Mouse (Mus musculus): Measurements from ENCODE around the gene Hlf. TPM values are rescaled to one million over a fixed set of nuclear protein-coding genes. Genes with fewer than 3 reads are reported as not detected.

The Hlf gene
- 1.5 and 6.2 TPM in 2 replicates for polyA plus RNA-seq (2011; ENCODE audit: insufficient read depth, insufficient read length, low replicate concordance, missing spikeins)

DNA sequence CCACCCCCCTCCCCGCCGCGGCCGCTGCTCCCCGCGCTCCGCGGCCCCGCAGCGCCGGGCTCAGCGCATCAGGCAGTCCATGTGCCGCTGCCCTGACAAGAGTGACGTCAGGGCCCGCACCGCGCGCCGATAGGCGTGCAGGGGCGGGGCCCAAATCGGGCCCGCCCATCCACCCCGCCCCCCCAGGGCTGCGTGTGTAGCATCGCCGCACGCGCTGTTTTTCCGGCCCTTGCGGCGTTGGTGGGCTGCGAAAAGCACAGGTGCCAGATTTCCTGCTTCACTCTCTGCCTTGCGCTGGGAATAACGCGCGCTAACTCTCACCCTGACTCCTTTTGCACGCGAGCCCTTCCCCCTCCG lies at the start of gene Hlf:
TSS of gene Hlf (minus strand) at position 79 of the 357 bp plus-strand sequence.
- Histone ChIP-seq H3K4me1 (ENCODE audit: control insufficient read depth, insufficient read depth, low read length) (no peaks in the 10 kb centered on the region; the same call in 1 of the 2 replicates), H3K4me3 (replicated peaks; ENCODE audit: control insufficient read depth, low read depth, low read length) (peak within 1 kb of the TSS; percentile 35), H3K27ac (ENCODE audit: control insufficient read depth, insufficient read depth, low read depth, low read length, poor library complexity) (no peak within 1 kb of the TSS)
- TF ChIP-seq CTCF (IDR thresholded peaks at IDR 0.05; ENCODE audit: control insufficient read depth, insufficient read depth, low read length) (no peak), POLR2A (IDR thresholded peaks at IDR 0.05; ENCODE audit: borderline replicate concordance, control insufficient read depth, low read depth, low read length) (no peak)
- WGBS: 1% methylated on average over 40 of the region's 40 CpGs

GRCm38 (mm10) chr11:90438768-90439167 lies 48.1 kb upstream of the Hlf start:
- H3K4me3 ChIP-seq (replicated peaks; ENCODE audit: control insufficient read depth, low read depth, low read length): no peak overlapping the region
- WGBS: 87% methylated on average over 5 of the region's 5 CpGs
- H3K27ac ChIP-seq (ENCODE audit: control insufficient read depth, insufficient read depth, low read depth, low read length, poor library complexity): no peak overlapping the region
- TF ChIP-seq CTCF (IDR thresholded peaks at IDR 0.05; ENCODE audit: control insufficient read depth, insufficient read depth, low read length): no peak
- TF ChIP-seq POLR2A (IDR thresholded peaks at IDR 0.05; ENCODE audit: borderline replicate concordance, control insufficient read depth, low read depth, low read length): no peak
- H3K4me1 ChIP-seq (ENCODE audit: control insufficient read depth, insufficient read depth, low read length): no peaks in the 10 kb centered on the region

GRCm38 (mm10) chr11:90425207-90425525 lies 34.5 kb upstream of the Hlf start:
- H3K27ac ChIP-seq (ENCODE audit: control insufficient read depth, insufficient read depth, low read depth, low read length, poor library complexity): no peak overlapping the region
- H3K4me1 ChIP-seq (ENCODE audit: control insufficient read depth, insufficient read depth, low read length): no peaks in the 10 kb centered on the region
- TF ChIP-seq CTCF (IDR thresholded peaks at IDR 0.05; ENCODE audit: control insufficient read depth, insufficient read depth, low read length) (no peak), POLR2A (IDR thresholded peaks at IDR 0.05; ENCODE audit: borderline replicate concordance, control insufficient read depth, low read depth, low read length) (no peak)
- WGBS: 84% methylated on average over 4 of the region's 4 CpGs
- H3K4me3 ChIP-seq (replicated peaks; ENCODE audit: control insufficient read depth, low read depth, low read length): no peak overlapping the region

DNA sequence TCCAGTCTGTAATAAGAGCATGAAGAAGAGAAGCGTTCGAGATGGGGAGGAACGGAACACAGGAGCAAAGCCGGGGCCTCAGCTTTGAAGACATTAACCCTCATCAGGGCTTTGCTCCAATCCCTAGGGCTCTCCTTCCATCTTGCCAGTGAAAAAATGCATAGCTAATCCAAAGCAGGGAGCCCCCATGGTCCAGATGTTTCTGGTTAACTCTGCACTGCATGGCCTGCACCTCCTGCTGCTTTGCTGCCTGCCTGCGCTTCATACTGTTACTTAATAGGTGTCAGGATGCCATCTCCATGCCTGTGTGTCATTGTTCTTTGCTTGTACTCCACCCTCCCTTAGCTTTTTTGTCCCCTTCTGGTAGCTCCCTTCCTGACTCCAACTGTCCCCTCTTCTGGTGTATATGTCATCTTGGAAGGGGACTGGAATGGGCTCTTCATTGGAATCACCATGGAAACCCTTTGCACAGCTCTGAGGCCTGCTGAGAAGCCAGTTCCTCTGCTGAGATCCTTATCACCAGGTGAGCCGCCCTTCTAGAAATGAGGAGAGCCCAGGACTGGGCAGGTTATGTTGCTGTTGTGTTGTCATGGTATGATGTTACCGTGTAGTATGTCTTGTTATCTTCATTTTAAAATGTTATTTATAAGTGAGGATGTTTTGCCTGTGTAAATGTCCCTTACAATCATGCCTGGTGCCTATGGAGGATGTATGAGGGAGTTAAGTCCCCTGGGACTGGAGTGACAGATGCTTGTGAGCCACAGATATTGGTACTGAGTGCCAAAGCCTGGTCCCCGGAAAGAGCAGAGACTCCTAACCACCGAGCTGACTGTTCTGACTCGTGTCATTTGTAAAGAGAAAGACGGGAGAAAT lies 33.9 kb upstream of the Hlf start:
- Histone ChIP-seq H3K4me3 (replicated peaks; ENCODE audit: control insufficient read depth, low read depth, low read length) (no peak overlapping the region), H3K4me1 (ENCODE audit: control insufficient read depth, insufficient read depth, low read length) (no peaks in the 10 kb centered on the region), H3K27ac (ENCODE audit: control insufficient read depth, insufficient read depth, low read depth, low read length, poor library complexity) (no peak overlapping the region)
- 83% methylated on average over 11 of the region's 11 CpGs for WGBS
- TF ChIP-seq POLR2A (IDR thresholded peaks at IDR 0.05; ENCODE audit: borderline replicate concordance, control insufficient read depth, low read depth, low read length): no peak
- TF ChIP-seq CTCF (IDR thresholded peaks at IDR 0.05; ENCODE audit: control insufficient read depth, insufficient read depth, low read length): no peak

DNA sequence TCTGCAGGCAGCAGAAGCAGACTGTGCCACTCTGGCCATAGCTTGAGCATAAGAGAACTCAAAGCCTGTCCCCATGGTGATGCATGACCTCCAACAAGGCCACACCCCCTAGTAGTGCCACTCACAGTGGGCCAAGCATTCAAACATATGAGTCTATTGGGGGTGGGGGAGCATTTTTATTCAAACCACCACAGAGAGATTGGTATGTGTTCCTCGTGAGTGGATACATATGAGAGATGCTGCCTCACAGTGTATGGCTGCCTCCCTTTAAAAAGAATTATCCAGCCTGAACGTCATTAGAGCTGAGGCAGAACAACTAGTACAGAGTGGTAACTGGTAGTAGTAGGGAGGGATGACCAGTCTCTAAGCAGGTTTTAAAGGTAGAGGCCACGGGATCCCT lies 33.2 kb upstream of the Hlf start:
- Histone ChIP-seq H3K27ac (ENCODE audit: control insufficient read depth, insufficient read depth, low read depth, low read length, poor library complexity) (no peak overlapping the region), H3K4me1 (ENCODE audit: control insufficient read depth, insufficient read depth, low read length) (no peaks in the 10 kb centered on the region), H3K4me3 (replicated peaks; ENCODE audit: control insufficient read depth, low read depth, low read length) (no peak overlapping the region)
- no peak for TF ChIP-seq POLR2A (IDR thresholded peaks at IDR 0.05; ENCODE audit: borderline replicate concordance, control insufficient read depth, low read depth, low read length)
- 67% methylated on average over 3 of the region's 3 CpGs for WGBS

DNA sequence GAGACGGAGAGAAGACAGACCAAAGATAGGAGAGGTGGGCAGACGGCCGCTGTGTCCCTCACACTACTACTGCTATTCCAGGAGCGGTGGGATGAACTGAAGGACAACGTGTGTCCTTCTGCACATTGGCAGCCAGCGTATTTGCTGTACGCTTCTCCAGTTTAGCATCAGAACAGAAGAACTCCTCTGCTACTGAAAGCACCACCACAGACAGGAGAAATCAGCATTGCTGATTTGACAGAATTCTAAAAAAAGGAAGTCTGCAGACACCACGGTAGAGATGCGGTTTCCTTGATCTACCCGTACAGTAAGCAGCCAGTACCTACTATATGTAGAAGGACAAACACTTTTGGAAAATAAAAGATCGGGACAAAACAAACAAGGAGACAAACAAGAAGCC lies 29.0 kb upstream of the Hlf start:
- 17% methylated on average over 11 of the region's 11 CpGs for WGBS
- no peaks in the 10 kb centered on the region for H3K4me1 ChIP-seq (ENCODE audit: control insufficient read depth, insufficient read depth, low read length)
- no peak overlapping the region for H3K27ac ChIP-seq (ENCODE audit: control insufficient read depth, insufficient read depth, low read depth, low read length, poor library complexity)
- no peak for TF ChIP-seq CTCF (IDR thresholded peaks at IDR 0.05; ENCODE audit: control insufficient read depth, insufficient read depth, low read length)
- TF ChIP-seq POLR2A (IDR thresholded peaks at IDR 0.05; ENCODE audit: borderline replicate concordance, control insufficient read depth, low read depth, low read length): no peak
- H3K4me3 ChIP-seq (replicated peaks; ENCODE audit: control insufficient read depth, low read depth, low read length): no peak overlapping the region

- Histone ChIP-seq H3K27ac (ENCODE audit: control insufficient read depth, insufficient read depth, low read depth, low read length, poor library complexity) (no peak overlapping the region), H3K4me3 (replicated peaks; ENCODE audit: control insufficient read depth, low read depth, low read length) (no peak overlapping the region), H3K4me1 (ENCODE audit: control insufficient read depth, insufficient read depth, low read length) (no peaks in the 10 kb centered on the region)
- under 1% methylated on average over 42 of the region's 42 CpGs for WGBS
- TF ChIP-seq CTCF (IDR thresholded peaks at IDR 0.05; ENCODE audit: control insufficient read depth, insufficient read depth, low read length) (no peak), POLR2A (IDR thresholded peaks at IDR 0.05; ENCODE audit: borderline replicate concordance, control insufficient read depth, low read depth, low read length) (no peak)
These were observed 27.2 kb upstream of the Hlf start for GRCm38 (mm10) chr11:90417921-90418320.

GRCm38 (mm10) chr11:90417011-90417410 lies 26.3 kb upstream of the Hlf start:
- TF ChIP-seq POLR2A (IDR thresholded peaks at IDR 0.05; ENCODE audit: borderline replicate concordance, control insufficient read depth, low read depth, low read length): no peak
- TF ChIP-seq CTCF (IDR thresholded peaks at IDR 0.05; ENCODE audit: control insufficient read depth, insufficient read depth, low read length): no peak
- Histone ChIP-seq H3K27ac (ENCODE audit: control insufficient read depth, insufficient read depth, low read depth, low read length, poor library complexity) (no peak overlapping the region), H3K4me1 (ENCODE audit: control insufficient read depth, insufficient read depth, low read length) (no peaks in the 10 kb centered on the region), H3K4me3 (replicated peaks; ENCODE audit: control insufficient read depth, low read depth, low read length) (no peak overlapping the region)
- WGBS: 77% methylated on average over 5 of the region's 5 CpGs
